In the genomic region with DNA sequence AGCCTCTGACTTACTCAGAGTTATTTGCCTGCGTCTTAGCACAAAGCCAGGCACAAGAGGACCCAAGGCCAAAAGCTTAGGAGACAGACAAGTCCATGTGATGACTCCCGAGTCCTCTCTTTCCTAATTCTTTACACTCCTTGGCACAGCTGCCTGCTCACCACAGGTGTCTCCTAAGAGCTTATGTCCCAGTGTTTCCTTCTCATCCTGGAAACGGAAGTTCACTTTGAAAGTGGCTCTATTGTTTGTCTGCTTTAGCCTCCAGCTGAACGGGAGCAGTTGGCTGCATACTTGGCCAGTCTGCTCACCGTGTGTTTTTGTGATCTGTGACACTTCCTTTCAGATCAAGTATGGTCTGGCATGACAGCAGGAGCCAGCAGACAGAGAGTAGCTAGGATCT, we compare ENCODE assay signal across 10 mouse cellular contexts. TPM values are rescaled to one million over a fixed set of nuclear protein-coding genes. Genes with fewer than 3 reads are reported as not detected.
DNase-seq lines count a peak whose midpoint lies in the region; ATAC-seq lines count a peak whose summit lies in the region.
"Had no signal": no experiment of that assay in that cellular context is flagged by ENCODE, and none has a peak within 500 bp of the region (broad histone marks: within the 10 kb centered on the region; RNA-seq: fewer than 3 reads in every experiment).

No protein-coding gene starts in this region.

- H3K4me1 ChIP-seq in heart, embryonic 11.5 days (ENCODE audit: control insufficient read depth, insufficient read depth, low read length): no peaks in the 10 kb centered on the region
- H3K4me1 ChIP-seq in embryonic facial prominence, embryonic 10.5 days: peaks cover 14% of the 10 kb centered on the region
- 0 out of 2 replicates have a peak, but pooled peaks cover 6% of the 10 kb centered on the region for H3K4me1 ChIP-seq in kidney, embryonic 15.5 days
- H3K4me1 ChIP-seq in forebrain, embryonic 12.5 days: peaks cover 15% of the 10 kb centered on the region; the same call in 1 of the 2 replicates

- 48% methylated on average over 5 of the region's 5 CpGs for WGBS in heart, embryonic 11.5 days (ENCODE audit: insufficient replicate concordance)
- 31% methylated on average over 5 of the region's 5 CpGs for WGBS in embryonic facial prominence, embryonic 10.5 days
- whole genome bisulfite sequencing in kidney, embryonic 15.5 days: 41% methylated on average over 5 of the region's 5 CpGs
- 22% methylated on average over 5 of the region's 5 CpGs for WGBS in forebrain, embryonic 12.5 days

- H3K27me3 ChIP-seq in heart, embryonic 11.5 days (ENCODE audit: control insufficient read depth, insufficient read depth, low read length): no peaks in the 10 kb centered on the region
- H3K27me3 ChIP-seq in embryonic facial prominence, embryonic 10.5 days (replicated peaks; ENCODE audit: low read depth, poor library complexity, severe bottlenecking): no peaks in the 10 kb centered on the region
- H3K27me3 ChIP-seq in kidney, embryonic 15.5 days: no peaks in the 10 kb centered on the region
- H3K27me3 ChIP-seq in forebrain, embryonic 12.5 days: no peaks in the 10 kb centered on the region

- H3K36me3 ChIP-seq in heart, embryonic 11.5 days (ENCODE audit: control insufficient read depth, insufficient read depth, low read length): no peaks in the 10 kb centered on the region
- no peaks in the 10 kb centered on the region for H3K36me3 ChIP-seq in embryonic facial prominence, embryonic 10.5 days (replicated peaks)
- no peaks in the 10 kb centered on the region for H3K36me3 ChIP-seq in kidney, embryonic 15.5 days
- H3K36me3 ChIP-seq in forebrain, embryonic 12.5 days (replicated peaks): no peaks in the 10 kb centered on the region

- ATAC-seq in heart, embryonic 11.5 days (replicated peaks; ENCODE audit: insufficient number of reproducible peaks, low FRiP score, low TSS enrichment): no peak
- ATAC-seq in kidney, embryonic 15.5 days (replicated peaks; ENCODE audit: low FRiP score): 0 out of 2 replicates have a peak, but pooled peaks have one; percentile 9
- ATAC-seq in monocyte, adult 5-6 weeks (replicated peaks; ENCODE audit: insufficient number of reproducible peaks, low FRiP score, low TSS enrichment, poor library complexity, severe bottlenecking): no peak
- no peak for ATAC-seq in forebrain, embryonic 12.5 days (ENCODE audit: low FRiP score)
- ATAC-seq: forebrain, embryonic 16.5 days; midbrain, embryonic 16.5 days had no signal

- no peak overlapping the region for H3K9ac ChIP-seq in heart, embryonic 11.5 days (ENCODE audit: low read depth, low read length)
- no peak overlapping the region for H3K9ac ChIP-seq in kidney, embryonic 15.5 days
- no peak overlapping the region for H3K9ac ChIP-seq in forebrain, embryonic 12.5 days

- peak; percentile 55 to 81 for DNase-seq in heart, adult 18-20 months
- DNase-seq in ZHBTc4 (ENCODE audit: low read depth, low spot score): peak; percentile 50
- DNase-seq in embryonic facial prominence, embryonic 10.5 days (ENCODE audit: low spot score): no peak
- DNase-seq in retina, embryonic 14.5 days (ENCODE audit: low spot score): no peak

- no peak overlapping the region for H3K4me3 ChIP-seq in heart, embryonic 11.5 days (ENCODE audit: low read depth, low read length)
- no peak overlapping the region for H3K4me3 ChIP-seq in embryonic facial prominence, embryonic 10.5 days
- no peak overlapping the region for H3K4me3 ChIP-seq in kidney, embryonic 15.5 days (replicated peaks)
- no peak overlapping the region for H3K4me3 ChIP-seq in forebrain, embryonic 12.5 days (replicated peaks)

- H3K27ac ChIP-seq in heart, embryonic 11.5 days (ENCODE audit: low read depth, low read length): no peak overlapping the region
- H3K27ac ChIP-seq in embryonic facial prominence, embryonic 10.5 days (replicated peaks): peak overlapping the region; percentile 41; the same call in 1 of the 2 replicates
- peak overlapping the region; percentile 71 for H3K27ac ChIP-seq in kidney, embryonic 15.5 days
- no peak overlapping the region for H3K27ac ChIP-seq in forebrain, embryonic 12.5 days

- no peak overlapping the region for H3K4me2 ChIP-seq in heart, embryonic 11.5 days
- no peak overlapping the region for H3K4me2 ChIP-seq in kidney, embryonic 15.5 days
- H3K4me2 ChIP-seq in forebrain, embryonic 12.5 days: no peak overlapping the region

- H3K9me3 ChIP-seq in heart, embryonic 11.5 days (replicated peaks; ENCODE audit: control insufficient read depth, low read length): no peaks in the 10 kb centered on the region
- H3K9me3 ChIP-seq in embryonic facial prominence, embryonic 10.5 days: no peaks in the 10 kb centered on the region
- no peaks in the 10 kb centered on the region for H3K9me3 ChIP-seq in kidney, embryonic 15.5 days (replicated peaks)
- H3K9me3 ChIP-seq in forebrain, embryonic 12.5 days: no peaks in the 10 kb centered on the region

RNA-seq across cellular contexts. Expression of gene Adm, which starts 41.3 kb away (rescaled TPM):
- 1 to 10 TPM; 7.5 to 8.8 TPM for total RNA-seq in heart, adult 18-20 months (2021)
- polyA plus RNA-seq in heart, embryonic 11.5 days (2014; fragmentation: Nextera tagmentation; extraction: Ambion mirVana): 13.0 and 14.9 TPM in 2 replicates
- polyA plus RNA-seq in embryonic facial prominence, embryonic 10.5 days (2016; fragmentation: Nextera tagmentation; extraction: Ambion mirVana): 1.9 and 2.9 TPM in 2 replicates
- 9.9 and 12.5 TPM in 2 replicates for polyA plus RNA-seq in kidney, embryonic 15.5 days (2015; fragmentation: Nextera tagmentation; extraction: Ambion mirVana)
- total RNA-seq in monocyte, adult 5-6 weeks (2017): not detected in 3 replicates
- 3.0 and 3.1 TPM in 2 replicates for polyA plus RNA-seq in forebrain, embryonic 12.5 days (2016; fragmentation: Nextera tagmentation; extraction: Ambion mirVana)

RNA-seq across cellular contexts. Expression of gene Sbf2, which starts 54.0 kb away (rescaled TPM):
- total RNA-seq in heart, adult 18-20 months (2021): 10 to 100 TPM; 36.8 to 45.1 TPM
- 29.0 and 35.4 TPM in 2 replicates for polyA plus RNA-seq in heart, embryonic 11.5 days (2014; fragmentation: Nextera tagmentation; extraction: Ambion mirVana)
- 27.8 and 29.5 TPM in 2 replicates for polyA plus RNA-seq in embryonic facial prominence, embryonic 10.5 days (2016; fragmentation: Nextera tagmentation; extraction: Ambion mirVana)
- 38.5 and 38.9 TPM in 2 replicates for polyA plus RNA-seq in kidney, embryonic 15.5 days (2015; fragmentation: Nextera tagmentation; extraction: Ambion mirVana)
- total RNA-seq in monocyte, adult 5-6 weeks (2017): 2.6 to 9.9 TPM (median 5.3 TPM) in 3 replicates
- 62.2 and 63.3 TPM in 2 replicates for polyA plus RNA-seq in forebrain, embryonic 12.5 days (2016; fragmentation: Nextera tagmentation; extraction: Ambion mirVana)

Comparison
In these comparisons a context has a peak if more than half of its experiments do, and no peak if none do; other contexts are left out.
1. DNase-seq: peak in heart, adult 18-20 months (2 of 2) and ZHBTc4 (single experiment); none in embryonic facial prominence, embryonic 10.5 days (single experiment) and retina, embryonic 14.5 days (single experiment).
2. H3K27ac ChIP-seq: peak in embryonic facial prominence, embryonic 10.5 days (single experiment) and kidney, embryonic 15.5 days (single experiment); none in heart, embryonic 11.5 days (single experiment) and forebrain, embryonic 12.5 days (single experiment).